Mouse (Mus musculus): ENCODE measurements around the gene Hbb-bh2. TPM values are rescaled to one million over a fixed set of nuclear protein-coding genes. Genes with fewer than 3 reads are reported as not detected.
A peak's percentile ranks its signal among the peaks of the same experiment; 100 is the strongest.
"Not testable (repeated sequence)": the region's sequence is repeated elsewhere in the genome, so short reads cannot be mapped to it uniquely, and the experiment has no call there.

Gene Hbb-bh2
- total RNA-seq (2021): not detected
- long read RNA-seq, experiment 1: 0 reads
- long read RNA-seq, experiment 2: 0 reads

- no peak for DNase-seq
- intact Hi-C loops (cut with DNase I): no loop called here
Measured at GRCm38 (mm10) chr7:103840268-103840667, at the start of gene Hbb-bh2. TSS of gene Hbb-bh2 (minus strand) at chr7:103840520.

- intact Hi-C loops (cut with DNase I): no loop called here
- DNase-seq: no peak
Measured at GRCm38 (mm10) chr7:103886152-103886551, 45.8 kb upstream of the Hbb-bh2 start, which contains the start of gene Olfr66. TSS of gene Olfr66 (minus strand) at chr7:103886252.

GRCm38 (mm10) chr7:103877093-103877492 is 36.8 kb upstream of the Hbb-bh2 start:
- DNase-seq: no peak
- intact Hi-C loops (cut with DNase I): loop anchor here (10.0 kb wide), 1 partner anchor 1362 kb away; no protein-coding TSS in a partner anchor

- intact Hi-C loops (cut with DNase I): loop anchor here (10.0 kb wide), 1 partner anchor 1360 kb away; no protein-coding TSS in a partner anchor
- DNase-seq: no peak
Measured at GRCm38 (mm10) chr7:103874451-103874850, 34.1 kb upstream of the Hbb-bh2 start.

GRCm38 (mm10) chr7:103873064-103873463 is 32.7 kb upstream of the Hbb-bh2 start:
- intact Hi-C loops (cut with DNase I): loop anchor here (10.0 kb wide), 1 partner anchor 1358 kb away; no protein-coding TSS in a partner anchor
- no peak for DNase-seq

GRCm38 (mm10) chr7:103870667-103871066 is 30.3 kb upstream of the Hbb-bh2 start:
- no peak for DNase-seq
- intact Hi-C loops (cut with DNase I): loop anchor here (10.0 kb wide), 1 partner anchor 1356 kb away; no protein-coding TSS in a partner anchor

GRCm38 (mm10) chr7:103865716-103866115 is 25.4 kb upstream of the Hbb-bh2 start:
- intact Hi-C loops (cut with DNase I): no loop called here
- no peak for DNase-seq

GRCm38 (mm10) chr7:103861531-103861930 is 21.2 kb upstream of the Hbb-bh2 start:
- intact Hi-C loops (cut with DNase I): no loop called here
- DNase-seq: no peak

GRCm38 (mm10) chr7:103860855-103861254 is 20.5 kb upstream of the Hbb-bh2 start:
- intact Hi-C loops (cut with DNase I): no loop called here
- DNase-seq: peak; percentile 29 to 48

GRCm38 (mm10) chr7:103859076-103859475 is 18.8 kb upstream of the Hbb-bh2 start:
- intact Hi-C loops (cut with DNase I): no loop called here
- DNase-seq: no peak

- intact Hi-C loops (cut with DNase I): no loop called here
- DNase-seq: no peak
Measured at GRCm38 (mm10) chr7:103854669-103855068, 14.3 kb upstream of the Hbb-bh2 start.

GRCm38 (mm10) chr7:103853090-103853489 is 12.8 kb upstream of the Hbb-bh2 start, which contains the start of gene Hbb-y:
TSS of gene Hbb-y (minus strand) at chr7:103853216.
- intact Hi-C loops (cut with DNase I): no loop called here
- DNase-seq: no peak

GRCm38 (mm10) chr7:103844525-103845325 is 4.4 kb upstream of the Hbb-bh2 start:
- intact Hi-C loops (cut with DNase I): no loop called here
- no peak for DNase-seq

GRCm38 (mm10) chr7:103843034-103843433 is 2.7 kb upstream of the Hbb-bh2 start, which contains the start of gene Hbb-bh1:
TSS of gene Hbb-bh1 (minus strand) at chr7:103843164.
- intact Hi-C loops (cut with DNase I): no loop called here
- DNase-seq: no peak

- no peak for DNase-seq
- intact Hi-C loops (cut with DNase I): no loop called here
Measured at GRCm38 (mm10) chr7:103827808-103828207, 12.5 kb downstream of the Hbb-bh2 start, which contains the start of gene Hbb-bs. TSS of gene Hbb-bs (minus strand) at chr7:103828096.

- intact Hi-C loops (cut with DNase I); DNase-seq: not testable (repeated sequence)
Measured at GRCm38 (mm10) chr7:103827139-103827538, 13.2 kb downstream of the Hbb-bh2 start.

GRCm38 (mm10) chr7:103826255-103826887 is 13.9 kb downstream of the Hbb-bh2 start:
- no peak for DNase-seq
- intact Hi-C loops (cut with DNase I): no loop called here

- no peak for DNase-seq
- intact Hi-C loops (cut with DNase I): no loop called here
Measured at GRCm38 (mm10) chr7:103825536-103826254, 14.6 kb downstream of the Hbb-bh2 start.

GRCm38 (mm10) chr7:103824597-103824996 is 15.7 kb downstream of the Hbb-bh2 start:
- intact Hi-C loops (cut with DNase I): no loop called here
- DNase-seq: no peak

- DNase-seq; intact Hi-C loops (cut with DNase I): not testable (repeated sequence)
Measured at GRCm38 (mm10) chr7:103815085-103815484, 25.2 kb downstream of the Hbb-bh2 start.
